Mouse (Mus musculus): ENCODE measurements around the gene Sipa1l3.

The Sipa1l3 gene

GRCm38 (mm10) chr7:29480183-29480582 lies 38.3 kb downstream of the Sipa1l3 start:
- no peak for DNase-seq (ENCODE audit: low spot score)

GRCm38 (mm10) chr7:29475005-29475404 lies 43.4 kb downstream of the Sipa1l3 start:
- DNase-seq (ENCODE audit: low spot score): no peak

- no peak for DNase-seq (ENCODE audit: low spot score)
These were observed 47.1 kb downstream of the Sipa1l3 start for GRCm38 (mm10) chr7:29471309-29471708.

GRCm38 (mm10) chr7:29469602-29470344 lies 48.7 kb downstream of the Sipa1l3 start:
- peak; percentile 8 for DNase-seq (ENCODE audit: low spot score)

GRCm38 (mm10) chr7:29468593-29468992 lies 49.8 kb downstream of the Sipa1l3 start:
- DNase-seq (ENCODE audit: low spot score): no peak

- no peak for DNase-seq (ENCODE audit: low spot score)
These were observed 51.9 kb downstream of the Sipa1l3 start for GRCm38 (mm10) chr7:29466585-29466984.

- DNase-seq (ENCODE audit: low spot score): no peak
These were observed 52.7 kb downstream of the Sipa1l3 start for GRCm38 (mm10) chr7:29465736-29466135.

GRCm38 (mm10) chr7:29462820-29463219 lies 55.6 kb downstream of the Sipa1l3 start:
- no peak for DNase-seq (ENCODE audit: low spot score)

GRCm38 (mm10) chr7:29462178-29462577 lies 56.3 kb downstream of the Sipa1l3 start:
- no peak for DNase-seq (ENCODE audit: low spot score)

- no peak for DNase-seq (ENCODE audit: low spot score)
These were observed 56.9 kb downstream of the Sipa1l3 start for GRCm38 (mm10) chr7:29461557-29461956.

- no peak for DNase-seq (ENCODE audit: low spot score)
These were observed 59.3 kb downstream of the Sipa1l3 start for GRCm38 (mm10) chr7:29458889-29459740.

GRCm38 (mm10) chr7:29457772-29458171 lies 60.7 kb downstream of the Sipa1l3 start:
- DNase-seq (ENCODE audit: low spot score): no peak

- DNase-seq (ENCODE audit: low spot score): no peak
These were observed 61.7 kb downstream of the Sipa1l3 start for GRCm38 (mm10) chr7:29456716-29457115.

- DNase-seq (ENCODE audit: low spot score): no peak
These were observed 62.9 kb downstream of the Sipa1l3 start for GRCm38 (mm10) chr7:29455591-29455990.

GRCm38 (mm10) chr7:29454965-29455364 lies 63.5 kb downstream of the Sipa1l3 start:
- DNase-seq (ENCODE audit: low spot score): no peak

- peak; percentile 29 for DNase-seq (ENCODE audit: low spot score)
These were observed 65.3 kb downstream of the Sipa1l3 start for GRCm38 (mm10) chr7:29452991-29453741.

- no peak for DNase-seq (ENCODE audit: low spot score)
These were observed 66.1 kb downstream of the Sipa1l3 start for GRCm38 (mm10) chr7:29452381-29452780.

GRCm38 (mm10) chr7:29450175-29450574 lies 68.3 kb downstream of the Sipa1l3 start:
- peak; percentile 64 for DNase-seq (ENCODE audit: low spot score)

GRCm38 (mm10) chr7:29448830-29449229 lies 69.6 kb downstream of the Sipa1l3 start:
- no peak for DNase-seq (ENCODE audit: low spot score)

GRCm38 (mm10) chr7:29447147-29447829 lies 71.2 kb downstream of the Sipa1l3 start:
- DNase-seq (ENCODE audit: low spot score): no peak

GRCm38 (mm10) chr7:29446156-29446555 lies 72.3 kb downstream of the Sipa1l3 start:
- no peak for DNase-seq (ENCODE audit: low spot score)

- no peak for DNase-seq (ENCODE audit: low spot score)
These were observed 73.9 kb downstream of the Sipa1l3 start for GRCm38 (mm10) chr7:29444527-29444926.

Measured in MN1 (cell line).